Mouse (Mus musculus) kidney, adult 2 months (tissue): Measurements from ENCODE around the gene Csad.

ENCODE experiments used
- CTCF ChIP-seq: fragments of 200-500 bp; conservative IDR thresholded peaks from 2 replicates; pipeline ENCODE4 v1.5.1; 2011; ENCODE audit warnings: low read depth, mild to moderate bottlenecking, control low read depth, low read length, moderate library complexity, mixed read lengths; ENCODE audit not compliant: insufficient read depth, insufficient read length
- POLR2A ChIP-seq: fragments of 200-500 bp; IDR thresholded peaks from one replicate; pipeline ENCODE4 v1.6.1; 2011; ENCODE audit warnings: low read depth, low read length, control low read depth

GRCm38 (mm10) chr15:102249251-102249691 is 44.7 kb upstream of the Csad start:
- TF ChIP-seq POLR2A, result no peak
- no peak for TF ChIP-seq CTCF
